Mouse (Mus musculus): ENCODE measurements around the gene Klk8.

DNA sequence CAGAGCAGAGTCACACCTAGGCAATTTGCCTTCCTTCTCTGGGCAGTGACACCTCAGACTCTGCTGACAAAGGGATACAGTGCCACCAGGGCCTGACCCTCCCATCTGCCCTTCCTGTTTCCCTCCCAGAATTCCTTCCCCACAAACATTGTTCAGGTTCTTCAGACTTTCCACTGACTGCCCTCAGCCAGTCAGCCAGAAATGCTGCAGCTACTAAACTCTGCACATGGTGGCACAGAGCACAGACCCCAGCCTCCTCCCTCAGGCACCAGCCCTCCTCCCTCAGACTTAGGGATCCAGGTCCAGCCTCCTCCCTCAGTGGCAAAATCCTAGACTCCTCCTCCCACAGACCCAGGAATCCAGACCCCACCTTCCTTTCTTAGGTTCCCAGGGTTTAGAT, 19.4 kb downstream of the Klk8 start:
- no peak for TF ChIP-seq POLR2A (IDR thresholded peaks at IDR 0.05; ENCODE audit: insufficient read depth, low read depth, low read length)
- no peak for TF ChIP-seq EP300 (IDR thresholded peaks at IDR 0.05; ENCODE audit: insufficient read depth, low read depth, low read length)

Measured in heart, adult 2 months (tissue).